Mouse (Mus musculus): Measurements from ENCODE around the gene Sstr3.

- TF ChIP-seq GATA1 (IDR thresholded peaks at IDR 0.05; ENCODE audit: low read length) (no peak), TAL1 (IDR thresholded peaks at IDR 0.05; ENCODE audit: low read length) (no peak)
These were observed 8.6 kb downstream of the Sstr3 start for GRCm38 (mm10) chr15:78535723-78536421.
